Mouse (Mus musculus): ENCODE data around the gene Mmp21.

Gene Mmp21

GRCm38 (mm10) chr7:133645716-133646115 lies 34.1 kb downstream of the Mmp21 start:
- WGBS: 83% methylated on average over 6 of the region's 6 CpGs

GRCm38 (mm10) chr7:133638821-133639220 lies 41.0 kb downstream of the Mmp21 start:
- 49% methylated on average over 13 of the region's 13 CpGs for WGBS

- 4% methylated on average over 13 of the region's 13 CpGs for WGBS
Measured at GRCm38 (mm10) chr7:133638306-133638705, 41.6 kb downstream of the Mmp21 start.

- WGBS: under 1% methylated on average over 81 of the region's 81 CpGs
Measured at GRCm38 (mm10) chr7:133637361-133638305, 42.2 kb downstream of the Mmp21 start, which contains the start of gene Edrf1. Gene Edrf1 (plus strand): TSS chr7:133637543.

GRCm38 (mm10) chr7:133636738-133637352 lies 43.0 kb downstream of the Mmp21 start:
- WGBS: under 1% methylated on average over 21 of the region's 21 CpGs

- WGBS: 54% methylated on average over 12 of the region's 12 CpGs
Measured at GRCm38 (mm10) chr7:133634932-133635650, 44.8 kb downstream of the Mmp21 start.

GRCm38 (mm10) chr7:133632476-133632875 lies 47.4 kb downstream of the Mmp21 start:
- whole genome bisulfite sequencing: 15% methylated on average over 2 of the region's 2 CpGs

GRCm38 (mm10) chr7:133630821-133631220 lies 49.0 kb downstream of the Mmp21 start:
- WGBS: 69% methylated on average over 5 of the region's 5 CpGs

GRCm38 (mm10) chr7:133627184-133627936 lies 52.5 kb downstream of the Mmp21 start:
- WGBS: 60% methylated on average over 14 of the region's 14 CpGs

Data from cerebral cortex, adult 2 months (tissue).